Mouse (Mus musculus): ENCODE measurements around the gene Fgfr1op.
"Not testable (repeated sequence)": the region's sequence is repeated elsewhere in the genome, so short reads cannot be mapped to it uniquely, and the experiment has no call there.

Gene Fgfr1op

DNA sequence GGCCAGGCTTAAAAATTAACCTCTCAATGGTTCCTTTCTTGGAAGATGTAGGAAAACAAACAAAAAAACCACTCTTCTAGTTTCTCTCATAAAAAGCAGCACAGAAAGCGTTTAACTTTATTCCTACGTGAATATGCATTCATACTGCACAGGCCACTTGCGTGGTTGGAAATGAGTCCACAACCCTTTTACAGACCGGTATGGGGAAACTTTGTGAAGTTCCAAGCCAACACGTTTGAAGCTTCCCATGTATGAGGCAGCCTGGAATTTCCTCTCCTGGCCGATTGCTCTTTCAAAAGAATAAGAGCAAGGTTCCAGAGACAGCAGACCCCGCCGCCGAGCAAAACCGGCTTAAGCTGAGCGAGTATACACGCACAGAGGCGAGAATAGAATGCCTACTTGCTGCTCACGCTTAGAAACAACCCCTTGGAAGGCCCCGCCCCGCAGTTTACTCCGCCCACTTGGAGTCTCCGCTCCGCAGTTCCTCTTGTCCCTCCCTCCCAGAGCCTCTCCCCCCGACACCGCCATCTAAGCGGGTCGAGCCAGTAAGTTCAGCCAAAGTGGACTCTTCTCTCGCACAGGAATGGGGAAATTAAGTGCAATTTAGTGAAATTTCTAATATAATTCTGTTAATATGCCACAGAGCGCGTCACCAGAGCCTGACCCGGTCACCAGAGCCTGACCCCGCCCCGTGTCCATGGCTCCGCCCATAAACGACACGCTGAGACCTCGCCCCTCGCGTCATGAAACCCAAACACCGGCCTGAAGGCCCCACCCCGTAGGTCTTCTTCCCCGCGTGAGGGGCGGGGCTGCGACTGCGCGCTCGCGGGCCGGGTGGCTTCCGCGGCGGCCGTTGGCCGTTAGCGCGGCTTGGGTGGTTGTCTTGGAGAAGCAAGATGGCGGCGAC lies at the start of gene Fgfr1op:
Gene Fgfr1op (plus strand): TSS at position 801 of the 907 bp plus-strand sequence.
- DNase-seq (ENCODE audit: low spot score in 2 of 2): peak; percentile 43 to 49

- DNase-seq (ENCODE audit: low spot score in 2 of 2): peak; percentile 9 to 22
These were observed 48.9 kb upstream of the Fgfr1op start for GRCm38 (mm10) chr17:8116378-8116777.

DNA sequence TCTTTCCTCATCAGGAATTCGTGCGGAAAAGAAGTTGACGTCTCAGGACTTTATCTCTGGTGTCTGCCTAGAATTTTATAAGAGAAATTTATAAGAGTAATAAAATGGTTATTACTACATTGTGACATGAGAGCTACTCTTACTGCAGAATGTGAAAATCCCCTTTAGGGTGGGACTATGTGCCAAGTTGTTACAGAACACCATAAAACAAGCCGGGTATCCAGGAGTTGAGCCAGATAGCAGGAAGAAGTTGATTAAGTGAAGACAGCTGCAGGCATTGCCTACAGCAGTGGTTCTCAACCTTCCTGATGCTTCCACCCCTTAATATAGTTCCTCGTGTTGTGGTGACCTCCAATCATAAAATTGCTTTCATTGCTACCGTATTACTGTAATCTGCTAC lies 48.4 kb upstream of the Fgfr1op start:
- not testable (repeated sequence) for DNase-seq (ENCODE audit: low spot score in 2 of 2)

GRCm38 (mm10) chr17:8122974-8123373 lies 42.3 kb upstream of the Fgfr1op start:
- not testable (repeated sequence) for DNase-seq (ENCODE audit: low spot score in 2 of 2)

GRCm38 (mm10) chr17:8124586-8124985 lies 40.7 kb upstream of the Fgfr1op start:
- DNase-seq (ENCODE audit: low spot score in 2 of 2): not testable (repeated sequence)

- not testable (repeated sequence) for DNase-seq (ENCODE audit: low spot score in 2 of 2)
These were observed 36.8 kb upstream of the Fgfr1op start for GRCm38 (mm10) chr17:8128326-8128993.

GRCm38 (mm10) chr17:8129578-8129977 lies 35.7 kb upstream of the Fgfr1op start:
- not testable (repeated sequence) for DNase-seq (ENCODE audit: low spot score in 2 of 2)

DNA sequence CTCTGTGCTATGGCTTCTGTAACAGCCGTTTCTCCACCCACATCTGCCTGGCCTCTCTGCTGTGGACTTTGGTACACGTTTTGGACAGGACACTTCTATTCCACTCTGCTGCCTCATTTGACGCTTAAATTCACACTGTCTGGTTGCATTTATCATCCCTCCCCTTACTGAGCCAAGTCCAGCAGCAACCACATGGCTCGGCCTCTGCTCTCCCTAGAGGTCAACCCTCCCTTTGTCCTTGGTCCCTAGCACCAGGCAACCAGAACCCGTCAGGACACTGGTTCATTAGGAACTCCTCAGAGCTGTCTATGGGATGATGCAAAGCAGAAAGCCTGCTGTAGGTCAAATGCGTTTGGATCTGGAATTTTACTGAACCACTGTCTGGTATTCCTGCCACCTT lies 34.5 kb upstream of the Fgfr1op start:
- DNase-seq (ENCODE audit: low spot score in 2 of 2): not testable (repeated sequence)

DNA sequence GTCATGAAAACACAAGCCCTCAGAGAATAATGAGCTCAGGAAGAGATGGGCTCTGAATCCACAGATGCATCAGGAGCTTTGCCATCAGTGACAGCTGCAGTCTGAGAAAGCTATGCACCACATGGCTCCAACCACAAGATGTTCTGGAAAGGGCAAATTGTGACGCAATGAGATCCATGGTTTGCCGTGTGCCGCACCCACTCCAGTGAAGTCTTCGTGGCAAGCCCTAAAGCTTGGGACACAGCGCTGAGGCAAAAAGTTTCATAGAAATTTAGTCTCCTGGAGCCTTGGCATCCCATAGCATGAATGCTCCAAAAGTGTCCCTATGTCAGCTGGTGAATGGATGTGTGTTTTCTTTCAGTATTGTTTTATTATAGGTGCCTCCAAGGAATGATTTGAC lies 27.2 kb upstream of the Fgfr1op start:
- not testable (repeated sequence) for DNase-seq (ENCODE audit: low spot score in 2 of 2)

GRCm38 (mm10) chr17:8140210-8140609 lies 25.1 kb upstream of the Fgfr1op start:
- DNase-seq (ENCODE audit: low spot score in 2 of 2): not testable (repeated sequence)

DNA sequence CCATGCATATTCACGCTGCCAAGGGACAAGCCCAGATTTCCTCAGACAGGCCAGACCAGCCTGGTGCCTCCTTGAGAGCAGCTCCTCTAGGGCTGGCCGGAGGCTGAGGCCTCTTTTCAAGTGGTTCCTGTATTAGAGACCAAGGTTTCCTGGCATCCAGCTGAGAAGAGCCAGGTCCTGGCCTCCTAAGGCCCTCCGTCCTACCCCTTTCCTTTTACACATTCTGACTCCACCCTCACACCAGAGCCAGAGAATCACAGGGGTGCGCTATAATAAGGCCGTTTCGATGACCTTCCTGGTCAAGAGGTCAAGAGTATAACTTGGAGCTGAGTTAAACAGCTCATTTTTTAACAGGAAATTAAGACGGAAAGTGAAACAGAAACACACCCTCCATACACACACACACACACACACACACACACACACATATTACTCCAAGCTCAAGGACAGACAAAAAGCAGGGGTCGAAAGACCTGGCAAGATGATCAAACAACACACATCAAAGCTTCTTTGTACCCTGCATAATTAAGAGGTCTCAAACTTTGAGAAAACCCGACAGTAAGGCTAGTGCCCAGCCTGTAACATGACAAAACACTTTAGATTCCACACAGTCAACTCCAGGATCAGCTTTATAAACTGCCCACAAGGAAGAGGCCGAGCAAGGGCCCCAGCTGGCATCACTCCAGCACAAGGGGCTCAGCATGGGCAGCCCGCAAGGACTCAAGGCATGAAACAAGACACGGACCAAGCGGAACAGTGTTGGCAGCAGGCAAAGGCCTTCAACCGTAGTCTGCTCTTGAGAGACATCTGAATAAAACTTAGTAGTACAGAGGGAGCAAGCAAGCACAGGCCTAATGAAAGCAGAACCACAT lies 21.3 kb upstream of the Fgfr1op start:
- peak; percentile 16 to 29 for DNase-seq (ENCODE audit: low spot score in 2 of 2)

- not testable (repeated sequence) for DNase-seq (ENCODE audit: low spot score in 2 of 2)
These were observed 18.4 kb upstream of the Fgfr1op start for GRCm38 (mm10) chr17:8146931-8147330.

GRCm38 (mm10) chr17:8147439-8148316 lies 17.6 kb upstream of the Fgfr1op start, which contains the start of the genes Gm49673 and Rnaset2a:
Gene Gm49673 (minus strand): TSS chr17:8147788.
Gene Rnaset2a (minus strand): TSS chr17:8148097.
- DNase-seq (ENCODE audit: low spot score in 2 of 2): peak; percentile 26 to 43

- not testable (repeated sequence) for DNase-seq (ENCODE audit: low spot score in 2 of 2)
These were observed 10.3 kb upstream of the Fgfr1op start for GRCm38 (mm10) chr17:8155010-8155409.

- DNase-seq (ENCODE audit: low spot score in 2 of 2): not testable (repeated sequence)
These were observed 9.3 kb upstream of the Fgfr1op start for GRCm38 (mm10) chr17:8155982-8156381.

GRCm38 (mm10) chr17:8158627-8159026 lies 6.7 kb upstream of the Fgfr1op start:
- peak; percentile 31 to 32 for DNase-seq (ENCODE audit: low spot score in 2 of 2)

DNA sequence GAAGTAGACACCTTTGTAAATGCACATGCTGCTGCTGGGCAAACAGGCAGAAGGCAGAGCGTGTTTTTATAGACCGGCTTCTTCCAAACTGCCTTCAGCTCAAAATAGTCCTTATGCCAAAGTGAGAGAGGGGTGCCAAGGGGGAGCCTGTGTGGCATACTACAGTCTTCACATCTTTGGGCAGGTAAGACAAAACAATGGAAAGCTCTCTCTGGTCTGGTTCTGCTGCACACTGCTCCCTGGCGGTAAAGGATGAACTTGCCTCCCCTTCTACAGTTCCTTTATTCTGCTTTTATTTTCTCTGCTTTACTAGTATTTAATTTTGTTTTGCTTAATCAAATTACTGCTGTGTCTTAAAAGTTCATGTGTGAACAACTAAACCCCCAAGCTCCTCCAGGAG lies 4.3 kb upstream of the Fgfr1op start:
- peak; percentile 34 to 45 for DNase-seq (ENCODE audit: low spot score in 2 of 2)

GRCm38 (mm10) chr17:8165608-8165945 lies 276 bp downstream of the Fgfr1op start:
- DNase-seq (ENCODE audit: low spot score in 2 of 2): peak in 1 of 2 experiments; percentile 17

DNA sequence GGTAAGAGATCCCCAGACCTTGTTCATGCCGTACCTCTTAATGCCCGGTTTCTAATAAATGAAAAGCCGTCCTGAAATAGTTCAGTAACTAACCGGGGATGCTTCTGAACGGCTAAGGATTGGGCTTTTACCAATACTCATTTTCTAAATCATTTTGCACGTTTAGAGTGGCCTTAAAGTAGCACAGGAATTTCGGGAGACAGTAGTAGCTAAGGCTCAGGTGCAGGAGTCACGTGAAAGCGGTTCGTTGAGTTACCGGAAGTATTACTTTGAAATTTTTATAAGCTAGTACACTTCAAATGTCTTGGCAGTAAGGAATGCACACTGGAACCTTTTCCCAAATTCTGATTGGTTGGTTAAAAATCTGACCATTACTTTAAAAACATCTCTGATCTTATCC lies 676 bp downstream of the Fgfr1op start:
- DNase-seq (ENCODE audit: low spot score in 2 of 2): not testable (repeated sequence)

DNA sequence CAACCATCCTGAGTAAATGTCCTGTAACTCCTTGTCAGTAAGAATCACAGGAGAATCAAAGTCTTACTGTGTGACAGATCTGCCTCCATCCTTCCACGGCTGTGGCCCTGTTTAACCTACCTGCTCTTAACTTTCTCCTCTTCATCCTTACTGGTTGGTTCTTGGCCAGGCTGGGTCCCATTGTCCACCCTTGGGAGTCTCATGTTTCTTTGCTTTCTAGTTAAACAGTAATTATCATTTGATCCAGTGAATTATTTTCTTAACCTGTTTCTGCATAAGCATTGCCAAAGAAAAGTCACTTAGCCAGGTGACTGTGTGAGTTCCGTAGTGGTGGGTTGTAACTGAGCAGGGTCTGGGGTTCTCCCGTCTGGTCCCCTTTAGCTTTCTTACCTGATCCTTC lies 1.2 kb downstream of the Fgfr1op start:
- not testable (repeated sequence) for DNase-seq (ENCODE audit: low spot score in 2 of 2)

GRCm38 (mm10) chr17:8167436-8167835 lies 2.1 kb downstream of the Fgfr1op start:
- not testable (repeated sequence) for DNase-seq (ENCODE audit: low spot score in 2 of 2)
